Mouse (Mus musculus): ENCODE measurements around the gene Wwtr1. TPM values are rescaled to one million over a fixed set of nuclear protein-coding genes. Genes with fewer than 3 reads are reported as not detected.

The Wwtr1 gene
- total RNA-seq, 4 experiments from 2014 or later: 34.4 to 44.0 (median 37.2) TPM

DNA sequence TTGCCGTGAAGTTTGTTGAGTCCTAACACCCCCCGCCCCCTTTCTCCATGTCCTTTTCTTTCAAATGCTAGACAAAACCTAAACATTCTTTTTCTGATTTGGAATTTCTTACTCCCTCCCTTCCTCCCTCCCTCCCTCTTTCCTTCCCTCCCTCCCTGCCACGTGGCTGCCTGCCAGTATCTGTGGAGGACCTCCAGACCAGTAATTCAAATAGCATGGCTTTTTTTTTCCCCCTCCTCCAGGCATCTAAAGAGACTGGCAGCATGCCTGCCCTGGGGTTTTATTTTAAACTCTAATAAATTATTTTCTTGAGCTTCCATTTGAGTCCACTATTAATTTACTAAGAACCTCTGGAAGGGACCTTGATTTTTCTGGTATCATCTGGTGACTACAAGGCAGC lies 130.0 kb downstream of the Wwtr1 start:
- DNase-seq: no peak

GRCm38 (mm10) chr3:57440956-57441355 lies 134.8 kb downstream of the Wwtr1 start:
- no peak for DNase-seq

- DNase-seq: no peak
Measured at GRCm38 (mm10) chr3:57435364-57435763, 140.3 kb downstream of the Wwtr1 start.

DNA sequence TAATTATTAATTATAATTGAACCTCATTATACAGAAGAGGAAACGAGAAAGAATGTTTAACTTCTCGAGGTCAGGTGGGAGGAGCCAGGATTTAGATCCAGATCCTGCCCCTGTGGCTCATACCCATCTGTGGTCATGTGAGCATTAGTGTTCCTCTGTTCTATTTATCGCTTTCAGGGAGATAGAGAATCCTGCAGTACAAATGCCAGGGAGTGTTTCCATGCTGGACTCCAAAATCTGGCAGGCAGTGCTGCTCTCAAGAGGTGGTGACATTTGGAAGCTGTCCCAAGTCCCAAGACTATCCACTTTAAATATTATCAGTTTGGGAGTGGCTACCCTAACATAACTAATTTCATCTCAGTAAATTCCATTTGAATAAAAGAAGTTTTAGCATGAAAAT lies 144.0 kb downstream of the Wwtr1 start:
- DNase-seq: no peak

- DNase-seq: no peak
Measured at GRCm38 (mm10) chr3:57429486-57429885, 146.2 kb downstream of the Wwtr1 start.

DNA sequence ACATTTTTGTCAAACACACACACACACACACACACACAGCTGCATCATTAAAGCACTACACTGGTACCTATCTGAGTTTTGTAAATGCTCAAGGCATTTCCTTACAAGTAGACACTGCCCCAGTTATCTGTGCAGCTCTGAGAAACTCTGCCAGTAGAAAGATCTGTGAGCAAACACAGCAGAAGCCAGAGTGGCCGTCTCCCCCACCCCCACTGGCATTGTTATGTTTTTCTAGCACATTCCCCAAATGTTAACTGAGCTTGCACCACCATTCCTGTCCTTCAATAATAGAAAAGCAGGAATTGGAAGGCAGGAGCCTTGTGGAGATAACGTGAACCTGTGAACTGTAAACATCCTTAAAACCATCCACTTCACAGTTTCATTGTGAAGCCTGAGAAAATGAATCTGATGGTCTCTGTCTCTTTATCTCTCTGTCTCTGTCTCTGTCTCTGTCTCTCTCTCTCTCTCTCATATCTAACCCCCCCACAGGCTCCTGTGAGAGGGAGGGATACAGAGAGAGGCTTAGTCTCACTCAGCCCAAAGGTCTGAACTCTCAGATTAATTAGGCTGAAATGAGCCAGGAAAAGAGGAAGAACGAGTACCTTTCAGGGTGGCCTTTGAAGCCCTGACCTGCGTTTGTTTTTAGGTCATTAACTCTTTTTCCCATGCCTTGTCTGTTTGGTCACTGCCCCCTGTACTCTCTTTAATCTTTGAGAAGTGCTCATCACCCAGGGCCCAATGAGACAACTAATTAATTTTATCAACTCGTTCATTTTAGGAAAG lies 146.8 kb downstream of the Wwtr1 start:
- no peak for DNase-seq

DNA sequence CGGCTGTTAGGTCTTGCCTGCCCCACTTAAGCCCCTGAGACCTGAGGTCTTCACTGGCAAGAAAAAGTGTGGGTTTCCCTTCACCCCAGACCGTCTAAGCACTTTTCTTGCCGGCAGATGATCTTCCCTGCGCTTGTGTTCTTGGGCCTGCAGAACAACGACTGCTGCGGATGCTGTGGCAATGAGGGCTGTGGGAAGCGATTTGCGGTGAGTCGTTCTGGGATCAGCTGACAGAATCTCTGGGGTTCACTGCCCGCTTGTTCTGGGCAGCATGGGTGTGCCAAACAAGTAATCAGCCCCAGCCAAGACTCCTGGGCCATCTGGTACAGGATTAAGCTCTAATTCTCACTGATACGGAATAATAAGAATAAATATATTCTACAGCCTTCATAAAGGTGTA lies 149.4 kb downstream of the Wwtr1 start:
- no peak for DNase-seq

DNA sequence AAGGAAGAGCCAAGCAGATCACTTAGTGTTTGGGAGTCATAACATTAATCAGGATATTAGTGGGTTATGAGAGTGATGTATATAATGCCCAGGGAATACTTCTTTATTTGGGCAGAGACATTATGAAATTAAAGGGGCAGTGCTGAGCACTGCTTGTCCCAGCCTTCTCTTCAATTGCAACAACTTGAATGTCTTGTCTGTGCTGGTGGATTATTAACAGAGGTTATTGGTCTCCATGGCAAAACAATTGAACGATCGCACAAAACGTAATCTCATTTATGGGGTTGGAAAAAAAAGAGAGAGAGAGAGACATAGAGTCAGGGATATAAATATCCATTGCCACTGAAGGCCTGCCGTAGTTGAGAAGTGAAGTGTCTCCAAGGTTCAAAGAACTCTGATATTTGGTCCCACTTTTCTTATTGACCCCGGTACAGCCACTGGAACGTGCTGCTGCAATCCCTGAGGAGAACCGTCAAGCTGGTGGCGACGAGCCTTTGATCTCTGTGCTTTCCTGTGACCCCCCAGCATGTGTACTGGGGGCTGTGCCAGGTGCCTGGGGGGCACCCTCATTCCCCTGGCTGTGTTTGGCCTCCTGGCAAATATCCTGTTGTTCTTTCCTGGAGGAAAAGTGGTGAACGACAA lies 150.5 kb downstream of the Wwtr1 start, which contains the start of gene Tm4sf4:
Gene Tm4sf4 (plus strand): TSS at position 226 of the 642 bp plus-strand sequence.
- no peak for DNase-seq

DNA sequence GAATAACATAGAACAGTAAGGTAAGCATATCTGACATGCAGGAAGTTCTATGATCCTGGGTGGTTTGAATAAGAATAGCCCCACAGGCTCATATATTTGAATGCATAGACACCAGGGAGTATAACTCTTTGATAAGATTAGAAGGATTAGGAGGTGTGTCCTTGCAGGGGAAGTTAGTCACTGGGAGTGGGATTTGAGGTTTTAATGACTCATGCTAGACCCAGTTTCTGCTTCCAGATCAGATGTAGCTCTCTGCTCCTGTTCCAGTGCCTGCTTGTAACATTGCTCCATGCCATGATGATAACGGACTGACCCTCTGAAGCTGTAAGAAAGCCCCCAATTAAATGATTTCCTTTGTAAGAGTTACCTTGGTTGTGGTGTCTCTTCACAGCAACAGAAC lies 155.1 kb downstream of the Wwtr1 start:
- no peak for DNase-seq

- DNase-seq: no peak
Measured at GRCm38 (mm10) chr3:57420233-57420632, 155.5 kb downstream of the Wwtr1 start.

DNA sequence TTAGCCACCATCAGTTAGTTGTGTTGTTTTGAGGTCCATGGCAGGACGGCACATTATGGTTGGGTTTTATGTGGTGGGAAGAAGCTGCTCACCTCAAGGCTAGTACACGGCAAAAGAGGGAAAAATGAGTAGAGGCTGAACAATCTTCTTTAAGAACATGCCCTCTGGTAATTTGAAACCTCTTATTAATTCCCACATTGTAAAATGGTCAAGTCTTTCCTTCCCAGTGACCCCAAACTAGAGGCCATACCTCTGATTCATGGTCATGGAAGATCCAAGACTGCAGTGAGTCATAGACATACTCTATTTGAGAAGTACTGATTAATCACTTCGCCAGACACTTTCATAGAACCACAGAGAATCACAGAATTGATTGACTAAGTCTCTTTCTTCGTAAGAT lies 164.2 kb downstream of the Wwtr1 start:
- DNase-seq: no peak

Small RNAs within 50 kb of the gene (microRNA-seq; reads per million reads assigned to microRNA genes)
- 0 reads per million in 2 experiments for gene Mir6377

Other genes starting within 250 kb of the Wwtr1 start
- 1 to 10 TPM in 3 of 4 experiments, under 1 TPM in 1; 0.77 to 5.3 (median 1.5) TPM for gene Tm4sf4, start 150.6 kb downstream of the Wwtr1 start, total RNA-seq (2022)
- 10 to 100 TPM; 26.6 to 30.9 (median 29.1) TPM for gene Commd2, start 75.8 kb upstream of the Wwtr1 start, total RNA-seq (2022)
- gene Ankub1, start 116.9 kb upstream of the Wwtr1 start, total RNA-seq (2022): not detected
- 100 to 1,000 TPM; 103 to 123 (median 113) TPM for gene Rnf13, start 160.2 kb upstream of the Wwtr1 start, total RNA-seq (2022)